Comparison of ENCODE assay signal across 24 mouse cellular contexts in the genomic region with DNA sequence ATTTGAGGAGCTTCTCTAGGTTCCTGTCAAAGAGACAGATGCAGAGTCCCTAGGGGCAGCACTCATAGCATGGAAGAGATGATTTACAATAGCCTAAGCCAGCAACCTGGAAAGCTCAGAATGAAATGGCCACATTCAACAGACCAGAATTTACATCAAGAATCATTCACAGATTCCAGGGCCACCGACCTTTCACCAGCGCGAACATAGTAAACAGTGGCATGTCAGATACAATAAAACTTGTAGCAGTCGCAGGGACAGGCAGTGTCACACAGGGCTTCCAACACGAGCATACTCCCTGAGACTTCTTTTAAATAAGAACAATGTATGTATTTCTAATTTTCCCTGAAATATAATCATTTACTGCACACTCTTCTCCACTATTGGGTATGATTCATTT. TPM values are rescaled to one million over a fixed set of nuclear protein-coding genes. Genes with fewer than 3 reads are reported as not detected.
DNase-seq lines count a peak whose midpoint lies in the region; ATAC-seq lines count a peak whose summit lies in the region.
"Had no signal": no experiment of that assay in that cellular context is flagged by ENCODE, and none has a peak within 500 bp of the region (broad histone marks: within the 10 kb centered on the region; RNA-seq: fewer than 3 reads in every experiment).

No protein-coding gene starts in this region.

- H3K27ac ChIP-seq in kidney, embryonic 14.5 days (ENCODE audit: low read depth, low read length): no peak overlapping the region
- H3K27ac ChIP-seq in liver, embryonic 16.5 days (ENCODE audit: low read length): no peak overlapping the region
- no peak overlapping the region for H3K27ac ChIP-seq in liver, embryonic 11.5 days (ENCODE audit: low read depth, low read length)
- H3K27ac ChIP-seq in neural tube, embryonic 15.5 days (replicated peaks): no peak overlapping the region
- H3K27ac ChIP-seq: embryonic facial prominence, embryonic 12.5 days; embryonic facial prominence, embryonic 15.5 days; heart, embryonic 15.5 days; hindbrain, embryonic 10.5 days; hindbrain, embryonic 13.5 days had no signal

- no peaks in the 10 kb centered on the region for H3K36me3 ChIP-seq in kidney, embryonic 14.5 days (ENCODE audit: control insufficient read depth, insufficient read depth, low read length)
- no peaks in the 10 kb centered on the region for H3K36me3 ChIP-seq in liver, embryonic 16.5 days (ENCODE audit: control insufficient read depth, insufficient read depth)
- H3K36me3 ChIP-seq in liver, embryonic 11.5 days (ENCODE audit: control insufficient read depth, insufficient read depth, low read length): no peaks in the 10 kb centered on the region
- no peaks in the 10 kb centered on the region for H3K36me3 ChIP-seq in neural tube, embryonic 15.5 days
- H3K36me3 ChIP-seq: embryonic facial prominence, embryonic 12.5 days; embryonic facial prominence, embryonic 15.5 days; G1E; heart, embryonic 12.5 days; heart, embryonic 15.5 days; hindbrain, embryonic 10.5 days; hindbrain, embryonic 13.5 days had no signal

- H3K4me2 ChIP-seq in kidney, embryonic 14.5 days (replicated peaks; ENCODE audit: low read depth, low read length): no peak overlapping the region
- H3K4me2 ChIP-seq in liver, embryonic 16.5 days (ENCODE audit: low read depth, low read length): no peak overlapping the region
- no peak overlapping the region for H3K4me2 ChIP-seq in liver, embryonic 11.5 days
- no peak overlapping the region for H3K4me2 ChIP-seq in neural tube, embryonic 15.5 days
- H3K4me2 ChIP-seq: embryonic facial prominence, embryonic 12.5 days; embryonic facial prominence, embryonic 15.5 days; heart, embryonic 12.5 days; heart, embryonic 15.5 days; hindbrain, embryonic 13.5 days had no signal

- DNase-seq in kidney, adult 18-20 months: peak; percentile 38
- no peak for DNase-seq in liver, embryonic 11.5 days (ENCODE audit: low spot score)
- DNase-seq in kidney, postnatal 10 days: peak; percentile 13
- peak; percentile 28 to 29 for DNase-seq in kidney, postnatal 36 days
- DNase-seq: B cell, adult 2 months; cerebellum, adult 9-10 months; forebrain, postnatal 0 days; gastrocnemius, postnatal 25 days; heart, adult 18-20 months; heart, postnatal 10 days; heart, postnatal 36 days had no signal

- WGBS in kidney, embryonic 14.5 days: 66% methylated on average over 5 of the region's 5 CpGs
- 53% methylated on average over 5 of the region's 5 CpGs for WGBS in liver, embryonic 16.5 days (ENCODE audit: insufficient replicate concordance)
- 74% methylated on average over 5 of the region's 5 CpGs for WGBS in liver, embryonic 11.5 days
- WGBS in neural tube, embryonic 15.5 days: 65% methylated on average over 5 of the region's 5 CpGs

- no peak overlapping the region for H3K4me3 ChIP-seq in kidney, embryonic 14.5 days (ENCODE audit: low read length)
- no peak overlapping the region for H3K4me3 ChIP-seq in liver, embryonic 16.5 days (ENCODE audit: low read depth, low read length)
- no peak overlapping the region for H3K4me3 ChIP-seq in liver, embryonic 11.5 days (ENCODE audit: low read depth, low read length)
- H3K4me3 ChIP-seq in neural tube, embryonic 15.5 days (replicated peaks): no peak overlapping the region
- H3K4me3 ChIP-seq: embryonic facial prominence, embryonic 12.5 days; embryonic facial prominence, embryonic 15.5 days; heart, embryonic 12.5 days; heart, embryonic 15.5 days; hindbrain, embryonic 10.5 days; hindbrain, embryonic 13.5 days had no signal

- no peaks in the 10 kb centered on the region for H3K4me1 ChIP-seq in kidney, embryonic 14.5 days (ENCODE audit: control insufficient read depth, insufficient read depth, low read length)
- H3K4me1 ChIP-seq in liver, embryonic 16.5 days (ENCODE audit: control insufficient read depth, low read depth, low read length): no peaks in the 10 kb centered on the region
- H3K4me1 ChIP-seq in liver, embryonic 11.5 days (replicated peaks; ENCODE audit: control insufficient read depth, insufficient read depth, low read length): no peaks in the 10 kb centered on the region
- no peaks in the 10 kb centered on the region for H3K4me1 ChIP-seq in neural tube, embryonic 15.5 days
- H3K4me1 ChIP-seq: embryonic facial prominence, embryonic 12.5 days; embryonic facial prominence, embryonic 15.5 days; heart, embryonic 12.5 days; heart, embryonic 15.5 days; hindbrain, embryonic 10.5 days; hindbrain, embryonic 13.5 days had no signal

- H3K27me3 ChIP-seq in kidney, embryonic 14.5 days (ENCODE audit: control insufficient read depth, insufficient read depth, low read length): no peaks in the 10 kb centered on the region
- no peaks in the 10 kb centered on the region for H3K27me3 ChIP-seq in liver, embryonic 16.5 days (ENCODE audit: control insufficient read depth, insufficient read depth, low read depth, low read length)
- H3K27me3 ChIP-seq in liver, embryonic 11.5 days (replicated peaks; ENCODE audit: control insufficient read depth, insufficient read depth, low read length): no peaks in the 10 kb centered on the region
- H3K27me3 ChIP-seq in neural tube, embryonic 15.5 days (replicated peaks): no peaks in the 10 kb centered on the region
- H3K27me3 ChIP-seq: embryonic facial prominence, embryonic 12.5 days; embryonic facial prominence, embryonic 15.5 days; heart, embryonic 12.5 days; heart, embryonic 15.5 days; hindbrain, embryonic 13.5 days; Patski had no signal

- no peak for ATAC-seq in kidney, embryonic 14.5 days (ENCODE audit: low FRiP score, low TSS enrichment)
- ATAC-seq in liver, embryonic 16.5 days (ENCODE audit: low read depth): 0 out of 2 replicates have a peak, but pooled peaks have one; percentile 27
- no peak for ATAC-seq in liver, embryonic 11.5 days (replicated peaks; ENCODE audit: low FRiP score)
- no peak for ATAC-seq in neural tube, embryonic 15.5 days (ENCODE audit: low FRiP score)
- ATAC-seq: forebrain, embryonic 14.5 days; forebrain, postnatal 0 days had no signal

- H3K9me3 ChIP-seq in kidney, embryonic 14.5 days (ENCODE audit: control insufficient read depth, low read length): no peaks in the 10 kb centered on the region
- H3K9me3 ChIP-seq in liver, embryonic 16.5 days (replicated peaks; ENCODE audit: control insufficient read depth, low read length): no peaks in the 10 kb centered on the region
- H3K9me3 ChIP-seq in liver, embryonic 11.5 days (ENCODE audit: control insufficient read depth, low read length): no peaks in the 10 kb centered on the region
- no peaks in the 10 kb centered on the region for H3K9me3 ChIP-seq in neural tube, embryonic 15.5 days (replicated peaks)
- H3K9me3 ChIP-seq: embryonic facial prominence, embryonic 12.5 days; embryonic facial prominence, embryonic 15.5 days; G1E; heart, embryonic 12.5 days; heart, embryonic 15.5 days; hindbrain, embryonic 10.5 days; hindbrain, embryonic 13.5 days had no signal

- no peak overlapping the region for H3K9ac ChIP-seq in kidney, embryonic 14.5 days (ENCODE audit: low read depth, low read length)
- no peak overlapping the region for H3K9ac ChIP-seq in liver, embryonic 16.5 days (ENCODE audit: low read depth, low read length)
- no peak overlapping the region for H3K9ac ChIP-seq in liver, embryonic 11.5 days (ENCODE audit: low read depth, low read length)
- H3K9ac ChIP-seq in neural tube, embryonic 15.5 days (replicated peaks): no peak overlapping the region
- H3K9ac ChIP-seq: embryonic facial prominence, embryonic 12.5 days; embryonic facial prominence, embryonic 15.5 days; forebrain, postnatal 0 days; heart, embryonic 12.5 days; heart, embryonic 15.5 days; hindbrain, embryonic 13.5 days had no signal

RNA-seq across cellular contexts. Expression of gene Acsm4, which starts 19.4 kb away (rescaled TPM):
- not detected in 2 replicates for polyA plus RNA-seq in kidney, embryonic 14.5 days (2014; fragmentation: Nextera tagmentation; extraction: Ambion mirVana)
- polyA plus RNA-seq in liver, embryonic 16.5 days (2015; fragmentation: Nextera tagmentation; extraction: Ambion mirVana): not detected in 2 replicates
- not detected in 2 replicates for polyA plus RNA-seq in liver, embryonic 11.5 days (2014; fragmentation: Nextera tagmentation; extraction: Ambion mirVana)
- not detected in 2 replicates for polyA plus RNA-seq in neural tube, embryonic 15.5 days (2015; fragmentation: Nextera tagmentation; extraction: Ambion mirVana)
- polyA plus RNA-seq: forebrain, embryonic 14.5 days; forebrain, postnatal 0 days; G1E; gonadal fat pad, adult 2 months; heart, embryonic 12.5 days; heart, embryonic 15.5 days; hindbrain, embryonic 10.5 days; hindbrain, embryonic 13.5 days; Patski had no signal

RNA-seq across cellular contexts. Expression of gene Thumpd1, which starts 50.2 kb away (rescaled TPM):
- polyA plus RNA-seq in kidney, embryonic 14.5 days (2014; fragmentation: Nextera tagmentation; extraction: Ambion mirVana): 55.0 and 89.8 TPM in 2 replicates
- polyA plus RNA-seq in liver, embryonic 16.5 days (2015; fragmentation: Nextera tagmentation; extraction: Ambion mirVana): 19.1 and 19.8 TPM in 2 replicates
- polyA plus RNA-seq in liver, embryonic 11.5 days (2014; fragmentation: Nextera tagmentation; extraction: Ambion mirVana): 88.1 and 94.4 TPM in 2 replicates
- 65.0 and 68.6 TPM in 2 replicates for polyA plus RNA-seq in neural tube, embryonic 15.5 days (2015; fragmentation: Nextera tagmentation; extraction: Ambion mirVana)
